Mouse (Mus musculus) MEL (cell line): ENCODE data around the gene Dennd1a. TPM values are rescaled to one million over a fixed set of nuclear protein-coding genes. Genes with fewer than 3 reads are reported as not detected.

Experiments used
- DNase-seq: peaks from one replicate; pipeline ENCODE4 v3.0.0; 2011; ENCODE audit warnings: low read depth, low spot score
- H3K27ac ChIP-seq: 2 replicates; pipeline ENCODE4 v1.5.1; 2012; ENCODE audit warnings: low read depth, mild to moderate bottlenecking, control low read depth, low read length, moderate library complexity; ENCODE audit not compliant: control insufficient read depth
- H3K27me3 ChIP-seq, 2 experiments: fragments of 150-350 bp in 1 of 2; sonication (generic) in 1 of 2; 2 replicates each; pipeline ENCODE4 v1.6.1; 2012; ENCODE audit warnings: low read length in 2 of 2, mild to moderate bottlenecking in 2 of 2, improper control_type of control experiment in 1 of 2, moderate library complexity in 1 of 2; ENCODE audit not compliant: insufficient read depth in 2 of 2, control insufficient read depth in 1 of 2
- H3K36me3 ChIP-seq, 2 experiments: 2 replicates each; pipeline ENCODE4 v1.6.1; 2012 to 2014; ENCODE audit warnings: low read length in 2 of 2, improper control_type of control experiment in 1 of 2, inconsistent platforms in 1 of 2, mild to moderate bottlenecking in 1 of 2; ENCODE audit not compliant: insufficient read depth in 2 of 2, control insufficient read depth in 1 of 2
- H3K4me1 ChIP-seq, 2 experiments: fragments of 150-350 bp in 1 of 2; sonication (generic) in 1 of 2; 2 replicates each; pipeline ENCODE4 v1.6.1; 2012; ENCODE audit warnings: low read length in 2 of 2, improper control_type of control experiment in 1 of 2, mild to moderate bottlenecking in 1 of 2; ENCODE audit not compliant: insufficient read depth in 2 of 2, control insufficient read depth in 1 of 2
- H3K4me3 ChIP-seq, 2 experiments: fragments of 150-350 bp in 1 of 2; sonication (generic) in 1 of 2; 2 replicates each; pipeline ENCODE4 v1.5.1; 2012; ENCODE audit warnings: low read depth in 2 of 2, low read length in 2 of 2, mild to moderate bottlenecking in 2 of 2, moderate library complexity in 2 of 2, control low read depth in 1 of 2, improper control_type of control experiment in 1 of 2; ENCODE audit not compliant: control insufficient read depth in 1 of 2, insufficient read depth in 1 of 2
- H3K79me2 ChIP-seq: 2 replicates; pipeline ENCODE4 v1.6.1; 2012; ENCODE audit warnings: mild to moderate bottlenecking, low read length, moderate library complexity; ENCODE audit not compliant: control insufficient read depth, poor library complexity, insufficient read depth
- H3K9ac ChIP-seq: 2 replicates; pipeline ENCODE4 v1.6.1; 2012; ENCODE audit warnings: low read depth, mild to moderate bottlenecking, control low read depth, low read length, moderate library complexity; ENCODE audit not compliant: control insufficient read depth, poor library complexity, severe bottlenecking
- H3K9me3 ChIP-seq: fragments of 150-350 bp; sonication (generic); replicated peaks from 2 replicates; pipeline ENCODE4 v1.6.1; 2012; ENCODE audit warnings: mild to moderate bottlenecking, low read length, improper control_type of control experiment, moderate library complexity; ENCODE audit not compliant: insufficient read depth
- CHD2 ChIP-seq: IDR thresholded peaks from 2 replicates; pipeline ENCODE4 v1.6.1; 2011; ENCODE audit warnings: low read length, improper control_type of control experiment
- ELF1 ChIP-seq: IDR thresholded peaks from 2 replicates; pipeline ENCODE4 v1.6.1; 2014; ENCODE audit warnings: low read depth, mild to moderate bottlenecking, inconsistent platforms, low read length, improper control_type of control experiment, moderate library complexity
- EP300 ChIP-seq, 2 experiments: IDR thresholded peaks; 2 replicates each; pipeline ENCODE4 v1.6.1; 2011; ENCODE audit warnings: improper control_type of control experiment in 2 of 2, low read length in 2 of 2, low read depth in 1 of 2, mild to moderate bottlenecking in 1 of 2
- ETS1 ChIP-seq: IDR thresholded peaks from 2 replicates; pipeline ENCODE4 v1.6.1; 2012; ENCODE audit warnings: low read depth, mild to moderate bottlenecking, inconsistent platforms, low read length, improper control_type of control experiment, moderate library complexity
- GABPA ChIP-seq: IDR thresholded peaks from 2 replicates; pipeline ENCODE4 v1.6.1; 2012; ENCODE audit warnings: low read depth, mild to moderate bottlenecking, inconsistent platforms, low read length, improper control_type of control experiment, moderate library complexity
- HCFC1 ChIP-seq: IDR thresholded peaks from 2 replicates; pipeline ENCODE4 v1.6.1; 2012; ENCODE audit warnings: low read depth, mild to moderate bottlenecking, inconsistent platforms, low read length, improper control_type of control experiment, moderate library complexity
- JUND ChIP-seq: IDR thresholded peaks from 2 replicates; pipeline ENCODE4 v1.6.1; 2011; ENCODE audit warnings: low read depth, mild to moderate bottlenecking, improper control_type of control experiment, low read length
- KAT2A ChIP-seq: conservative IDR thresholded peaks from 2 replicates; pipeline ENCODE4 v1.6.1; 2012; ENCODE audit warnings: low read depth, low read length, improper control_type of control experiment, inconsistent platforms
- MAX ChIP-seq: IDR thresholded peaks from 2 replicates; pipeline ENCODE4 v1.6.1; 2011; ENCODE audit warnings: low read length, improper control_type of control experiment
- MAZ ChIP-seq: IDR thresholded peaks from 2 replicates; pipeline ENCODE4 v1.6.1; 2012; ENCODE audit warnings: low read depth, mild to moderate bottlenecking, inconsistent platforms, low read length, improper control_type of control experiment
- MEF2A ChIP-seq: IDR thresholded peaks from 2 replicates; pipeline ENCODE4 v1.6.1; 2014; ENCODE audit warnings: low read depth, mild to moderate bottlenecking, inconsistent platforms, low read length, improper control_type of control experiment; ENCODE audit not compliant: poor library complexity, insufficient replicate concordance, severe bottlenecking; ENCODE audit errors: extremely low read depth
- MYB ChIP-seq: IDR thresholded peaks from 2 replicates; pipeline ENCODE4 v1.6.1; 2011; ENCODE audit warnings: mild to moderate bottlenecking, low read depth, low read length, improper control_type of control experiment
- MYC ChIP-seq: IDR thresholded peaks from 2 replicates; pipeline ENCODE4 v1.6.1; 2011; ENCODE audit warnings: low read depth, mild to moderate bottlenecking, low read length, improper control_type of control experiment, moderate library complexity
- NRF1 ChIP-seq: IDR thresholded peaks from 2 replicates; pipeline ENCODE4 v1.6.1; 2014; ENCODE audit warnings: low read depth, mild to moderate bottlenecking, inconsistent platforms, low read length, improper control_type of control experiment, moderate library complexity; ENCODE audit not compliant: poor library complexity, insufficient read depth, severe bottlenecking
- POLR2A ChIP-seq, 2 experiments: IDR thresholded peaks; 2 replicates each; pipeline ENCODE4 v1.6.1; 2011 to 2012; ENCODE audit warnings: low read length in 2 of 2, mild to moderate bottlenecking in 2 of 2, control low read depth in 1 of 2, improper control_type of control experiment in 1 of 2, low read depth in 1 of 2, moderate library complexity in 1 of 2; ENCODE audit not compliant: control insufficient read depth in 1 of 2, insufficient read depth in 1 of 2, poor library complexity in 1 of 2
- POLR2AphosphoS5 ChIP-seq: IDR thresholded peaks from 2 replicates; pipeline ENCODE4 v1.6.1; 2012; ENCODE audit warnings: low read depth, borderline replicate concordance, mild to moderate bottlenecking, inconsistent platforms, low read length, moderate library complexity, mixed read lengths
- RCOR1 ChIP-seq: IDR thresholded peaks from 2 replicates; pipeline ENCODE4 v1.6.1; 2012; ENCODE audit warnings: low read depth, mild to moderate bottlenecking, inconsistent platforms, low read length, improper control_type of control experiment
- SIN3A ChIP-seq: IDR thresholded peaks from 2 replicates; pipeline ENCODE4 v1.6.1; 2012; ENCODE audit warnings: low read length, improper control_type of control experiment, inconsistent platforms
- SMC3 ChIP-seq: IDR thresholded peaks from 2 replicates; pipeline ENCODE4 v1.6.1; 2011; ENCODE audit warnings: low read depth, low read length, improper control_type of control experiment
- TAL1 ChIP-seq: IDR thresholded peaks from 2 replicates; pipeline ENCODE4 v1.6.1; 2012; ENCODE audit warnings: mild to moderate bottlenecking, inconsistent platforms, low read length, moderate library complexity, mixed read lengths
- USF2 ChIP-seq, 2 experiments: IDR thresholded peaks; 2 replicates each; pipeline ENCODE4 v1.6.1; 2011 to 2012; ENCODE audit warnings: improper control_type of control experiment in 2 of 2, low read length in 2 of 2, borderline replicate concordance in 1 of 2, inconsistent platforms in 1 of 2, low read depth in 1 of 2, mild to moderate bottlenecking in 1 of 2; ENCODE audit not compliant: insufficient read depth in 1 of 2
- ZKSCAN1 ChIP-seq: IDR thresholded peaks from 2 replicates; pipeline ENCODE4 v1.6.1; 2012; ENCODE audit warnings: low read depth, mild to moderate bottlenecking, inconsistent platforms, low read length, improper control_type of control experiment, moderate library complexity
- ZMIZ1 ChIP-seq: IDR thresholded peaks from 2 replicates; pipeline ENCODE4 v1.6.1; 2012; ENCODE audit warnings: low read depth, mild to moderate bottlenecking, inconsistent platforms, low read length, improper control_type of control experiment, moderate library complexity
- polyA plus RNA-seq, 2 experiments: library from polyadenylated mRNA; stranded (reverse) in 1 of 2; unstranded in 1 of 2; fragments of >175 nt in 1 of 2; fragments of >200 nt in 1 of 2; gene quantifications; 2 replicates each; pipeline versions ENCODE4 v1.2.1 to v1.2.4; 2012; ENCODE audit warnings: low replicate concordance in 2 of 2, low read depth in 1 of 2; ENCODE audit not compliant: insufficient read length in 2 of 2, insufficient read depth in 1 of 2, missing spikeins in 1 of 2
- total RNA-seq: library from RNA; depleted of rRNA; stranded (reverse); fragments of 300-350 nt; gene quantifications from 2 replicates; pipeline ENCODE4 v1.2.3, GENCODE M21; 2012

The Dennd1a gene
- total and polyA plus RNA-seq, 3 experiments: 5.0 to 21.8 TPM; not detected in 1

DNA sequence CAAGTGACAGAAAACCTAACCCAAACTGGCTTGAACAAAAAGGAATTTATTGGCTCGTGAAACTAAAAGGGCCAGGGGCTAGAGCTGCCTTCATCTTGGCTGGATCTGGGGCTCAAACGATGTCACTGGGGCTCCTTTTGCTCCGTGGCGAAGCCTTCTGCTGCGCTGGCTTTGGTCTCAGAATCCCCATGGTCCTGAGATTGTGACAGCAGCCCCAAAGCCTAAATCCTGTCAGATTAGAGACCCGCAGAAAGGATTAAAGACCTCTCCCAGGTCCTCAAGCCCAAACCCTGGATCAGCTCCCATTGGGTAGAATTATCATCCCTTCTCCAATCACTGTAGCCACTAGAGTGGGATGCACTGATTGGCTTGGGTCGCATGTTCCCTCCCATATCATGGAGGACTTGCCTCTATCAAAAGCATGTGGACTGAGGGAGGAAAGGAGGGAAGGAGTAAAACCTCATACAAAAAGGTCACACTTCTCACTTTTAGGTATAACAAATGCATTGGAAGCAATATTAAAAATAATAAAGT lies 46.5 kb upstream of the Dennd1a start:
- Histone ChIP-seq H3K4me3 (no peak overlapping the region), H3K4me1 (peaks cover 3 to 5% of the 10 kb centered on the region in 2 experiments; a peak in 1 of 4 replicates), H3K9ac (no peak overlapping the region), H3K27me3 (peaks cover 0 to 3% of the 10 kb centered on the region in 2 experiments; a peak in 2 of 4 replicates), H3K79me2 (no peaks in the 10 kb centered on the region), H3K36me3 (no peaks in the 10 kb centered on the region; a peak in 1 of 4 replicates), H3K9me3 (no peaks in the 10 kb centered on the region), H3K27ac (no peak overlapping the region)
- TF ChIP-seq GABPA (no peak), JUND (no peak), MAX (no peak), ELF1 (no peak), ETS1 (no peak), POLR2A (IDR thresholded peaks at IDR 0.05; ENCODE audit: control insufficient read depth in 1 of 2, insufficient read depth in 1 of 2, low read depth in 1 of 2, low read length in 2 of 2, poor library complexity in 1 of 2) (no peak), POLR2AphosphoS5 (no peak), SIN3A (no peak), CHD2 (no peak), MYB (no peak)
- no peak for DNase-seq

GRCm38 (mm10) chr2:38326671-38327070 lies 39.5 kb upstream of the Dennd1a start:
- Histone ChIP-seq H3K36me3 (no peaks in the 10 kb centered on the region), H3K9me3 (no peaks in the 10 kb centered on the region), H3K4me1 (no peaks in the 10 kb centered on the region), H3K4me3 (no peak overlapping the region), H3K27me3 (peaks cover 2 to 9% of the 10 kb centered on the region in 2 experiments), H3K27ac (no peak overlapping the region), H3K79me2 (no peaks in the 10 kb centered on the region), H3K9ac (no peak overlapping the region)
- TF ChIP-seq ZKSCAN1: no peak
- TF ChIP-seq SMC3: no peak
- TF ChIP-seq HCFC1: no peak
- TF ChIP-seq NRF1: no peak
- TF ChIP-seq USF2 (IDR thresholded peaks at IDR 0.05; ENCODE audit: borderline replicate concordance in 1 of 2, insufficient read depth in 1 of 2, low read depth in 1 of 2, low read length in 2 of 2): no peak
- TF ChIP-seq POLR2A (IDR thresholded peaks at IDR 0.05; ENCODE audit: control insufficient read depth in 1 of 2, insufficient read depth in 1 of 2, low read depth in 1 of 2, low read length in 2 of 2, poor library complexity in 1 of 2): no peak
- TF ChIP-seq MAZ: no peak
- TF ChIP-seq EP300 (IDR thresholded peaks at IDR 0.05; ENCODE audit: low read depth in 1 of 2, low read length in 2 of 2): no peak
- TF ChIP-seq RCOR1: no peak
- no peak for TF ChIP-seq KAT2A
- TF ChIP-seq SIN3A: no peak
- no peak for TF ChIP-seq MEF2A
- TF ChIP-seq GABPA: no peak
- no peak for TF ChIP-seq MYC
- TF ChIP-seq TAL1: no peak
- TF ChIP-seq JUND: no peak
- TF ChIP-seq ZMIZ1: no peak
- no peak for DNase-seq
